Mouse (Mus musculus) midbrain, embryonic 15.5 days (tissue): Measurements from ENCODE around the gene Adgrg1. TPM values are rescaled to one million over a fixed set of nuclear protein-coding genes. Genes with fewer than 3 reads are reported as not detected.
A peak's percentile ranks its signal among the peaks of the same experiment; 100 is the strongest.

ENCODE experiments used
- ATAC-seq: fragments of 200-750 bp; cut with Nextera tagmentation; replicated peaks from 2 replicates; pipeline ENCODE4 v1.8.0; 2017; ENCODE audit warnings: moderate TSS enrichment
- H3K27ac ChIP-seq: fragments of 300-500 bp; sonication (generic); 2 replicates; pipeline ENCODE4 v1.5.1; 2015; ENCODE audit warnings: mild to moderate bottlenecking, inconsistent platforms
- H3K27me3 ChIP-seq: fragments of 300-500 bp; sonication (generic); replicated peaks from 2 replicates; pipeline ENCODE4 v1.6.1; 2015; ENCODE audit warnings: inconsistent platforms
- H3K36me3 ChIP-seq: fragments of 300-500 bp; sonication (generic); replicated peaks from 2 replicates; pipeline ENCODE4 v1.6.1; 2015; ENCODE audit warnings: inconsistent platforms
- H3K4me1 ChIP-seq: fragments of 300-500 bp; sonication (generic); 2 replicates; pipeline ENCODE4 v1.6.1; 2015; ENCODE audit warnings: inconsistent platforms
- H3K4me2 ChIP-seq: fragments of 300-500 bp; sonication (generic); 2 replicates; pipeline ENCODE4 v1.6.1; 2015; ENCODE audit warnings: inconsistent platforms, mild to moderate bottlenecking, moderate library complexity
- H3K4me3 ChIP-seq: fragments of 300-500 bp; sonication (generic); 2 replicates; pipeline ENCODE4 v1.5.1; 2015; ENCODE audit warnings: mild to moderate bottlenecking, inconsistent platforms
- H3K9ac ChIP-seq: fragments of 300-500 bp; sonication (generic); 2 replicates; pipeline ENCODE4 v1.6.1; 2015; ENCODE audit warnings: mild to moderate bottlenecking, inconsistent platforms
- H3K9me3 ChIP-seq: fragments of 300-500 bp; sonication (generic); 2 replicates; pipeline ENCODE4 v1.6.1; 2016; ENCODE audit warnings: inconsistent platforms
- WGBS: fragments of 180-500 bp; shearing (Covaris S2); methylation state at CpG from one replicate; pipeline ENCODE4 v1.1.7; 2015; ENCODE audit warnings: mixed read lengths; 5-methylcytosine and 5-hydroxymethylcytosine counted together
- polyA plus RNA-seq: library from polyadenylated mRNA; unstranded; fragments of >200 nt; fragmentation: Nextera tagmentation; extraction: Ambion mirVana; gene quantifications from 2 replicates; pipeline ENCODE4 v1.2.1, GENCODE M21; 2015

Gene Adgrg1
- polyA plus RNA-seq, 1 experiment from 2014 or later, result 147 TPM

GRCm38 (mm10) chr8:94978593-94979319 is 4.2 kb downstream of the Adgrg1 start:
- Histone ChIP-seq H3K4me2 (no peak overlapping the region), H3K27me3 (no peaks in the 10 kb centered on the region), H3K4me3 (no peak overlapping the region), H3K36me3 (no peaks in the 10 kb centered on the region), H3K4me1 (peaks cover 46% of the 10 kb centered on the region), H3K9ac (no peak overlapping the region), H3K27ac (no peak overlapping the region), H3K9me3 (no peaks in the 10 kb centered on the region)
- ATAC-seq, result no peak; the same call in 1 of the 2 replicates
- WGBS, result 70% methylated on average over 13 of the region's 13 CpGs

- H3K9me3 ChIP-seq, result no peaks in the 10 kb centered on the region
- ATAC-seq, result no peak
- no peak overlapping the region for H3K4me2 ChIP-seq
- H3K27ac ChIP-seq, result no peak overlapping the region
- H3K4me1 ChIP-seq, result peaks cover 60% of the 10 kb centered on the region
- 98% methylated on average over 5 of the region's 5 CpGs for WGBS
- no peak overlapping the region for H3K9ac ChIP-seq
- no peaks in the 10 kb centered on the region for H3K27me3 ChIP-seq
- no peaks in the 10 kb centered on the region for H3K36me3 ChIP-seq
- no peak overlapping the region for H3K4me3 ChIP-seq
Measured at GRCm38 (mm10) chr8:94980176-94980575, 5.6 kb downstream of the Adgrg1 start.

- no peaks in the 10 kb centered on the region for H3K9me3 ChIP-seq
- no peak for ATAC-seq
- no peaks in the 10 kb centered on the region for H3K36me3 ChIP-seq
- no peaks in the 10 kb centered on the region for H3K27me3 ChIP-seq
- H3K9ac ChIP-seq, result no peak overlapping the region
- WGBS, result 64% methylated on average over 8 of the region's 8 CpGs
- no peak overlapping the region for H3K27ac ChIP-seq
- no peak overlapping the region for H3K4me2 ChIP-seq
- H3K4me3 ChIP-seq, result no peak overlapping the region
- H3K4me1 ChIP-seq, result peaks cover 62% of the 10 kb centered on the region
Measured at GRCm38 (mm10) chr8:94980976-94981375, 6.4 kb downstream of the Adgrg1 start.

GRCm38 (mm10) chr8:94981848-94982247 is 7.3 kb downstream of the Adgrg1 start:
- Histone ChIP-seq H3K36me3 (no peaks in the 10 kb centered on the region), H3K27me3 (no peaks in the 10 kb centered on the region), H3K9me3 (no peaks in the 10 kb centered on the region), H3K4me1 (peaks cover 69% of the 10 kb centered on the region), H3K9ac (no peak overlapping the region), H3K27ac (peak overlapping the region; percentile 58), H3K4me3 (no peak overlapping the region), H3K4me2 (no peak overlapping the region)
- 0 out of 2 replicates have a peak, but pooled peaks have one; percentile 11 for ATAC-seq
- 44% methylated on average over 7 of the region's 7 CpGs for WGBS

GRCm38 (mm10) chr8:94983146-94983545 is 8.6 kb downstream of the Adgrg1 start:
- no peak overlapping the region for H3K4me2 ChIP-seq
- H3K9me3 ChIP-seq, result no peaks in the 10 kb centered on the region
- H3K9ac ChIP-seq, result no peak overlapping the region
- H3K4me1 ChIP-seq, result peaks cover 60% of the 10 kb centered on the region
- no peak for ATAC-seq
- no peaks in the 10 kb centered on the region for H3K36me3 ChIP-seq
- no peak overlapping the region for H3K4me3 ChIP-seq
- 18% methylated on average over 5 of the region's 5 CpGs for WGBS
- peak overlapping the region; percentile 62; the same call in 1 of the 2 replicates for H3K27ac ChIP-seq
- H3K27me3 ChIP-seq, result no peaks in the 10 kb centered on the region

GRCm38 (mm10) chr8:94983881-94984516 is 9.4 kb downstream of the Adgrg1 start:
- H3K4me2 ChIP-seq, result peak overlapping the region; percentile 34
- 9% methylated on average over 10 of the region's 10 CpGs for whole genome bisulfite sequencing
- no peaks in the 10 kb centered on the region for H3K27me3 ChIP-seq
- peak overlapping the region; percentile 62 for H3K27ac ChIP-seq
- peaks cover 52% of the 10 kb centered on the region for H3K4me1 ChIP-seq
- ATAC-seq, result peak; percentile 72
- H3K36me3 ChIP-seq, result no peaks in the 10 kb centered on the region
- no peaks in the 10 kb centered on the region for H3K9me3 ChIP-seq
- H3K4me3 ChIP-seq, result no peak overlapping the region; the same call in 1 of the 2 replicates
- 0 out of 2 replicates have a peak overlapping the region, but pooled peaks have one; percentile 9 for H3K9ac ChIP-seq

GRCm38 (mm10) chr8:94985023-94985422 is 10.5 kb downstream of the Adgrg1 start:
- Histone ChIP-seq H3K9me3 (no peaks in the 10 kb centered on the region), H3K4me3 (no peak overlapping the region), H3K4me2 (peak overlapping the region; percentile 34; the same call in 1 of the 2 replicates), H3K4me1 (peaks cover 52% of the 10 kb centered on the region), H3K9ac (no peak overlapping the region), H3K36me3 (no peaks in the 10 kb centered on the region), H3K27ac (no peak overlapping the region), H3K27me3 (no peaks in the 10 kb centered on the region)
- WGBS, result 88% methylated on average over 6 of the region's 6 CpGs
- ATAC-seq, result no peak

GRCm38 (mm10) chr8:94986676-94987075 is 12.1 kb downstream of the Adgrg1 start:
- peak; percentile 31; the same call in 1 of the 2 replicates for ATAC-seq

GRCm38 (mm10) chr8:94987553-94987952 is 13.0 kb downstream of the Adgrg1 start:
- no peak overlapping the region for H3K27ac ChIP-seq
- H3K9ac ChIP-seq, result no peak overlapping the region
- no peaks in the 10 kb centered on the region for H3K36me3 ChIP-seq
- no peaks in the 10 kb centered on the region for H3K27me3 ChIP-seq
- H3K9me3 ChIP-seq, result no peaks in the 10 kb centered on the region
- ATAC-seq, result no peak
- peaks cover 57% of the 10 kb centered on the region for H3K4me1 ChIP-seq
- 79% methylated on average over 7 of the region's 7 CpGs for WGBS
- H3K4me2 ChIP-seq, result no peak overlapping the region
- no peak overlapping the region for H3K4me3 ChIP-seq

More at GRCm38 (mm10) chr8:94986676-94987075, 12.1 kb downstream of the Adgrg1 start:
- no peaks in the 10 kb centered on the region for H3K9me3 ChIP-seq
- H3K9ac ChIP-seq, result no peak overlapping the region
- peaks cover 58% of the 10 kb centered on the region for H3K4me1 ChIP-seq
- no peaks in the 10 kb centered on the region for H3K36me3 ChIP-seq
- no peak overlapping the region for H3K4me2 ChIP-seq
- H3K27me3 ChIP-seq, result no peaks in the 10 kb centered on the region
- WGBS, result 30% methylated on average over 5 of the region's 5 CpGs
- H3K27ac ChIP-seq, result no peak overlapping the region
- H3K4me3 ChIP-seq, result no peak overlapping the region

GRCm38 (mm10) chr8:94988619-94989018 is 14.1 kb downstream of the Adgrg1 start:
- WGBS, result 85% methylated on average over 6 of the region's 6 CpGs
- Histone ChIP-seq H3K4me1 (peaks cover 57% of the 10 kb centered on the region), H3K9ac (no peak overlapping the region), H3K9me3 (no peaks in the 10 kb centered on the region), H3K27me3 (no peaks in the 10 kb centered on the region), H3K27ac (no peak overlapping the region), H3K36me3 (no peaks in the 10 kb centered on the region), H3K4me3 (no peak overlapping the region), H3K4me2 (no peak overlapping the region)
- no peak for ATAC-seq

- Histone ChIP-seq H3K27ac (no peak overlapping the region), H3K27me3 (no peaks in the 10 kb centered on the region), H3K4me2 (no peak overlapping the region), H3K4me1 (peaks cover 56% of the 10 kb centered on the region), H3K4me3 (no peak overlapping the region), H3K36me3 (no peaks in the 10 kb centered on the region), H3K9ac (no peak overlapping the region), H3K9me3 (no peaks in the 10 kb centered on the region)
- ATAC-seq, result no peak
- WGBS, result 93% methylated on average over 4 of the region's 4 CpGs
Measured at GRCm38 (mm10) chr8:94989711-94990110, 15.2 kb downstream of the Adgrg1 start.

GRCm38 (mm10) chr8:94990598-94991453 is 16.3 kb downstream of the Adgrg1 start:
- no peaks in the 10 kb centered on the region for H3K9me3 ChIP-seq
- H3K9ac ChIP-seq, result no peak overlapping the region
- WGBS, result 68% methylated on average over 11 of the region's 11 CpGs
- ATAC-seq, result no peak
- H3K36me3 ChIP-seq, result no peaks in the 10 kb centered on the region
- peaks cover 55% of the 10 kb centered on the region for H3K4me1 ChIP-seq
- H3K4me3 ChIP-seq, result no peak overlapping the region
- no peak overlapping the region for H3K27ac ChIP-seq
- no peaks in the 10 kb centered on the region for H3K27me3 ChIP-seq
- no peak overlapping the region for H3K4me2 ChIP-seq
